ENCODE assay signal across 14 mouse cellular contexts in genomic region chr12:92294887-92295286, GRCm38 (mm10).
DNase-seq lines count a peak whose midpoint lies in the region.
"Had no signal": no experiment of that assay in that cellular context is flagged by ENCODE, and none has a peak within 500 bp of the region (broad histone marks: within the 10 kb centered on the region; RNA-seq: fewer than 3 reads in every experiment).

No protein-coding gene starts in this region.

- intact Hi-C loops in left cerebral cortex, postnatal 4 days (cut with DNase I), result no loop called here
- intact Hi-C loops in left cerebral cortex, postnatal 10 days (cut with DNase I), result no loop called here

- DNase-seq in left cerebral cortex, adult 11 months (ENCODE audit: low spot score), result peak; percentile 12
- no peak for DNase-seq in left cerebral cortex, postnatal 4 days
- DNase-seq in left cerebral cortex, adult 9 months (ENCODE audit: low spot score in 2 of 2), result peak; percentile 17 to 18
- DNase-seq in left cerebral cortex, postnatal 10 days (ENCODE audit: extremely low spot score in 1 of 2, low spot score in 2 of 2), result no peak
- DNase-seq in adrenal gland, postnatal 36 days, result no peak
- DNase-seq: adrenal gland, postnatal 10 days; adrenal gland, postnatal 25 days; cerebellum, adult 11 months; cerebellum, adult 18-20 months; cerebellum, adult 8-10 months; cerebellum, adult 9-11 months; cerebellum, postnatal 14 days; cerebellum, postnatal 36 days; embryo, embryonic 11 days had no signal

Comparison
In these comparisons a context has a peak if more than half of its experiments do, and no peak if none do; other contexts are left out.
1. DNase-seq: peak in left cerebral cortex, adult 11 months (single experiment) and left cerebral cortex, adult 9 months (2 of 2); none in left cerebral cortex, postnatal 4 days (single experiment), left cerebral cortex, postnatal 10 days (0 of 2) and adrenal gland, postnatal 36 days (0 of 2).